Mouse (Mus musculus): Measurements from ENCODE around the gene Cyp26b1. TPM values are rescaled to one million over a fixed set of nuclear protein-coding genes. Genes with fewer than 3 reads are reported as not detected.
A peak's percentile ranks its signal among the peaks of the same experiment; 100 is the strongest.

Gene Cyp26b1
- 8.6 and 9.0 TPM in 2 replicates for polyA plus RNA-seq (2014; fragmentation: Nextera tagmentation; extraction: Ambion mirVana)

- no peak within 1 kb of the TSS for H3K9ac ChIP-seq (replicated peaks; ENCODE audit: low read length)
- ATAC-seq (replicated peaks; ENCODE audit: insufficient number of reproducible peaks, low FRiP score, low TSS enrichment, low read depth) (0 out of 2 replicates have a peak, but pooled peaks have one; percentile 14), DNase-seq (ENCODE audit: low spot score) (no peak)
- H3K4me3 ChIP-seq (ENCODE audit: low read depth, low read length): no peak within 1 kb of the TSS
- no peaks in the 10 kb centered on the region for H3K36me3 ChIP-seq (replicated peaks; ENCODE audit: control insufficient read depth, insufficient read depth, low read depth, low read length)
- WGBS: 86% methylated on average over 10 of the region's 10 CpGs
- H3K4me2 ChIP-seq (ENCODE audit: low read depth, low read length): no peak within 1 kb of the TSS
- peaks cover 6% of the 10 kb centered on the region for H3K4me1 ChIP-seq (ENCODE audit: control insufficient read depth, insufficient read depth, low read length)
- H3K27me3 ChIP-seq (ENCODE audit: control insufficient read depth, insufficient read depth, low read length): peaks cover 6% of the 10 kb centered on the region
- no peak within 1 kb of the TSS for H3K27ac ChIP-seq (replicated peaks; ENCODE audit: low read depth, low read length)
- no peaks in the 10 kb centered on the region for H3K9me3 ChIP-seq (replicated peaks; ENCODE audit: control insufficient read depth, low read length)
Measured at GRCm38 (mm10) chr6:84593693-84594092, at the start of gene Cyp26b1. Cyp26b1 (minus strand) TSS chr6:84593908.

- Histone ChIP-seq H3K4me3 (ENCODE audit: low read depth, low read length) (no peak overlapping the region), H3K27me3 (ENCODE audit: control insufficient read depth, insufficient read depth, low read length) (no peaks in the 10 kb centered on the region), H3K4me2 (ENCODE audit: low read depth, low read length) (no peak overlapping the region), H3K27ac (replicated peaks; ENCODE audit: low read depth, low read length) (no peak overlapping the region), H3K9me3 (replicated peaks; ENCODE audit: control insufficient read depth, low read length) (no peaks in the 10 kb centered on the region), H3K9ac (replicated peaks; ENCODE audit: low read length) (no peak overlapping the region), H3K4me1 (ENCODE audit: control insufficient read depth, insufficient read depth, low read length) (no peaks in the 10 kb centered on the region), H3K36me3 (replicated peaks; ENCODE audit: control insufficient read depth, insufficient read depth, low read depth, low read length) (no peaks in the 10 kb centered on the region)
- ATAC-seq (replicated peaks; ENCODE audit: insufficient number of reproducible peaks, low FRiP score, low TSS enrichment, low read depth): no peak
- DNase-seq (ENCODE audit: low spot score): no peak
- WGBS: 73% methylated on average over 4 of the region's 4 CpGs
Measured at GRCm38 (mm10) chr6:84641062-84641431, 47.3 kb upstream of the Cyp26b1 start.

GRCm38 (mm10) chr6:84640324-84641061 lies 46.8 kb upstream of the Cyp26b1 start:
- H3K27ac ChIP-seq (replicated peaks; ENCODE audit: low read depth, low read length): no peak overlapping the region
- 55% methylated on average over 9 of the region's 9 CpGs for WGBS
- no peaks in the 10 kb centered on the region for H3K36me3 ChIP-seq (replicated peaks; ENCODE audit: control insufficient read depth, insufficient read depth, low read depth, low read length)
- H3K9ac ChIP-seq (replicated peaks; ENCODE audit: low read length): no peak overlapping the region
- no peaks in the 10 kb centered on the region for H3K4me1 ChIP-seq (ENCODE audit: control insufficient read depth, insufficient read depth, low read length)
- H3K4me3 ChIP-seq (ENCODE audit: low read depth, low read length): no peak overlapping the region
- H3K4me2 ChIP-seq (ENCODE audit: low read depth, low read length): no peak overlapping the region
- no peaks in the 10 kb centered on the region for H3K27me3 ChIP-seq (ENCODE audit: control insufficient read depth, insufficient read depth, low read length)
- DNase-seq (ENCODE audit: low spot score): peak; percentile 46
- ATAC-seq (replicated peaks; ENCODE audit: insufficient number of reproducible peaks, low FRiP score, low TSS enrichment, low read depth): no peak
- H3K9me3 ChIP-seq (replicated peaks; ENCODE audit: control insufficient read depth, low read length): no peaks in the 10 kb centered on the region

- H3K9me3 ChIP-seq (replicated peaks; ENCODE audit: control insufficient read depth, low read length): no peaks in the 10 kb centered on the region
- no peak overlapping the region for H3K9ac ChIP-seq (replicated peaks; ENCODE audit: low read length)
- ATAC-seq (replicated peaks; ENCODE audit: insufficient number of reproducible peaks, low FRiP score, low TSS enrichment, low read depth): no peak
Measured at GRCm38 (mm10) chr6:84638206-84638605, 44.5 kb upstream of the Cyp26b1 start.

GRCm38 (mm10) chr6:84631588-84631987 lies 37.9 kb upstream of the Cyp26b1 start:
- H3K36me3 ChIP-seq (replicated peaks; ENCODE audit: control insufficient read depth, insufficient read depth, low read depth, low read length): no peaks in the 10 kb centered on the region
- H3K9me3 ChIP-seq (replicated peaks; ENCODE audit: control insufficient read depth, low read length): no peaks in the 10 kb centered on the region
- ATAC-seq (replicated peaks; ENCODE audit: insufficient number of reproducible peaks, low FRiP score, low TSS enrichment, low read depth) (no peak), DNase-seq (ENCODE audit: low spot score) (no peak)
- H3K4me3 ChIP-seq (ENCODE audit: low read depth, low read length): no peak overlapping the region
- H3K27ac ChIP-seq (replicated peaks; ENCODE audit: low read depth, low read length): no peak overlapping the region
- WGBS: 98% methylated on average over 2 of the region's 2 CpGs
- H3K27me3 ChIP-seq (ENCODE audit: control insufficient read depth, insufficient read depth, low read length): no peaks in the 10 kb centered on the region
- H3K4me1 ChIP-seq (ENCODE audit: control insufficient read depth, insufficient read depth, low read length): no peaks in the 10 kb centered on the region
- H3K9ac ChIP-seq (replicated peaks; ENCODE audit: low read length): no peak overlapping the region
- H3K4me2 ChIP-seq (ENCODE audit: low read depth, low read length): no peak overlapping the region

More at GRCm38 (mm10) chr6:84638206-84638605, 44.5 kb upstream of the Cyp26b1 start:
- no peak overlapping the region for H3K4me2 ChIP-seq (ENCODE audit: low read depth, low read length)
- H3K27me3 ChIP-seq (ENCODE audit: control insufficient read depth, insufficient read depth, low read length): no peaks in the 10 kb centered on the region
- H3K27ac ChIP-seq (replicated peaks; ENCODE audit: low read depth, low read length): no peak overlapping the region
- no peaks in the 10 kb centered on the region for H3K36me3 ChIP-seq (replicated peaks; ENCODE audit: control insufficient read depth, insufficient read depth, low read depth, low read length)
- H3K4me1 ChIP-seq (ENCODE audit: control insufficient read depth, insufficient read depth, low read length): no peaks in the 10 kb centered on the region
- no peak for DNase-seq (ENCODE audit: low spot score)
- H3K4me3 ChIP-seq (ENCODE audit: low read depth, low read length): no peak overlapping the region

GRCm38 (mm10) chr6:84630276-84630675 lies 36.6 kb upstream of the Cyp26b1 start:
- ATAC-seq (replicated peaks; ENCODE audit: insufficient number of reproducible peaks, low FRiP score, low TSS enrichment, low read depth) (no peak), DNase-seq (ENCODE audit: low spot score) (no peak)
- Histone ChIP-seq H3K9ac (replicated peaks; ENCODE audit: low read length) (no peak overlapping the region), H3K27ac (replicated peaks; ENCODE audit: low read depth, low read length) (no peak overlapping the region), H3K9me3 (replicated peaks; ENCODE audit: control insufficient read depth, low read length) (no peaks in the 10 kb centered on the region), H3K4me1 (ENCODE audit: control insufficient read depth, insufficient read depth, low read length) (no peaks in the 10 kb centered on the region), H3K27me3 (ENCODE audit: control insufficient read depth, insufficient read depth, low read length) (no peaks in the 10 kb centered on the region), H3K4me2 (ENCODE audit: low read depth, low read length) (no peak overlapping the region), H3K36me3 (replicated peaks; ENCODE audit: control insufficient read depth, insufficient read depth, low read depth, low read length) (no peaks in the 10 kb centered on the region), H3K4me3 (ENCODE audit: low read depth, low read length) (no peak overlapping the region)
- WGBS: 16% methylated on average over 1 of the region's 1 CpGs

GRCm38 (mm10) chr6:84628831-84629230 lies 35.1 kb upstream of the Cyp26b1 start:
- no peak for ATAC-seq (replicated peaks; ENCODE audit: insufficient number of reproducible peaks, low FRiP score, low TSS enrichment, low read depth)
- no peak overlapping the region for H3K4me3 ChIP-seq (ENCODE audit: low read depth, low read length)
- no peaks in the 10 kb centered on the region for H3K9me3 ChIP-seq (replicated peaks; ENCODE audit: control insufficient read depth, low read length)
- H3K27ac ChIP-seq (replicated peaks; ENCODE audit: low read depth, low read length): no peak overlapping the region
- no peaks in the 10 kb centered on the region for H3K27me3 ChIP-seq (ENCODE audit: control insufficient read depth, insufficient read depth, low read length)
- H3K36me3 ChIP-seq (replicated peaks; ENCODE audit: control insufficient read depth, insufficient read depth, low read depth, low read length): no peaks in the 10 kb centered on the region
- H3K4me1 ChIP-seq (ENCODE audit: control insufficient read depth, insufficient read depth, low read length): no peaks in the 10 kb centered on the region
- 92% methylated on average over 5 of the region's 5 CpGs for WGBS
- no peak overlapping the region for H3K9ac ChIP-seq (replicated peaks; ENCODE audit: low read length)
- H3K4me2 ChIP-seq (ENCODE audit: low read depth, low read length): no peak overlapping the region
- no peak for DNase-seq (ENCODE audit: low spot score)

- no peaks in the 10 kb centered on the region for H3K9me3 ChIP-seq (replicated peaks; ENCODE audit: control insufficient read depth, low read length)
- no peak overlapping the region for H3K4me3 ChIP-seq (ENCODE audit: low read depth, low read length)
- H3K4me1 ChIP-seq (ENCODE audit: control insufficient read depth, insufficient read depth, low read length): no peaks in the 10 kb centered on the region
- no peak overlapping the region for H3K27ac ChIP-seq (replicated peaks; ENCODE audit: low read depth, low read length)
- H3K4me2 ChIP-seq (ENCODE audit: low read depth, low read length): no peak overlapping the region
- H3K36me3 ChIP-seq (replicated peaks; ENCODE audit: control insufficient read depth, insufficient read depth, low read depth, low read length): no peaks in the 10 kb centered on the region
- 86% methylated on average over 2 of the region's 2 CpGs for WGBS
- DNase-seq (ENCODE audit: low spot score) (no peak), ATAC-seq (replicated peaks; ENCODE audit: insufficient number of reproducible peaks, low FRiP score, low TSS enrichment, low read depth) (no peak)
- no peaks in the 10 kb centered on the region for H3K27me3 ChIP-seq (ENCODE audit: control insufficient read depth, insufficient read depth, low read length)
- no peak overlapping the region for H3K9ac ChIP-seq (replicated peaks; ENCODE audit: low read length)
Measured at GRCm38 (mm10) chr6:84626398-84626797, 32.7 kb upstream of the Cyp26b1 start.

Measured in embryonic facial prominence, embryonic 11.5 days (tissue).